Mouse (Mus musculus): Measurements from ENCODE around the gene Gss.
A peak's percentile ranks its signal among the peaks of the same experiment; 100 is the strongest.

Gene Gss

GRCm38 (mm10) chr2:155592137-155592853, at the start of gene Gss:
TSS of gene Gss (minus strand) at chr2:155592810.
- peak; percentile 98 for DNase-seq

- DNase-seq = peak; percentile 73 to 76
These were observed 49.2 kb upstream of the Gss start for GRCm38 (mm10) chr2:155641540-155642472.

GRCm38 (mm10) chr2:155640656-155641055, 48.0 kb upstream of the Gss start:
- DNase-seq = no peak

GRCm38 (mm10) chr2:155637411-155637810, 44.8 kb upstream of the Gss start:
- peak in 1 of 2 experiments; percentile 22 for DNase-seq

GRCm38 (mm10) chr2:155636881-155637280, 44.3 kb upstream of the Gss start:
- DNase-seq = no peak

- no peak for DNase-seq
These were observed 43.4 kb upstream of the Gss start for GRCm38 (mm10) chr2:155635961-155636360.

- no peak for DNase-seq
These were observed 42.0 kb upstream of the Gss start for GRCm38 (mm10) chr2:155634562-155634961.

- no peak for DNase-seq
These were observed 41.1 kb upstream of the Gss start for GRCm38 (mm10) chr2:155633731-155634130.

- DNase-seq = no peak
These were observed 40.5 kb upstream of the Gss start for GRCm38 (mm10) chr2:155633121-155633520.

- DNase-seq = no peak
These were observed 39.7 kb upstream of the Gss start for GRCm38 (mm10) chr2:155632138-155632936.

- DNase-seq = no peak
These were observed 38.2 kb upstream of the Gss start for GRCm38 (mm10) chr2:155630590-155631416.

- DNase-seq = no peak
These were observed 37.5 kb upstream of the Gss start for GRCm38 (mm10) chr2:155630153-155630552.

- DNase-seq = no peak
These were observed 36.6 kb upstream of the Gss start for GRCm38 (mm10) chr2:155629231-155629661.

- DNase-seq = no peak
These were observed 35.9 kb upstream of the Gss start for GRCm38 (mm10) chr2:155628519-155628918.

GRCm38 (mm10) chr2:155628112-155628511, 35.5 kb upstream of the Gss start:
- DNase-seq = no peak

- DNase-seq = peak; percentile 45 to 70
These were observed 34.6 kb upstream of the Gss start for GRCm38 (mm10) chr2:155627030-155627738.

GRCm38 (mm10) chr2:155626277-155626676, 33.7 kb upstream of the Gss start:
- no peak for DNase-seq

GRCm38 (mm10) chr2:155624730-155625129, 32.1 kb upstream of the Gss start:
- peak in 1 of 2 experiments; percentile 24 for DNase-seq

GRCm38 (mm10) chr2:155623996-155624395, 31.4 kb upstream of the Gss start:
- DNase-seq = no peak

- no peak for DNase-seq
These were observed 30.0 kb upstream of the Gss start for GRCm38 (mm10) chr2:155622606-155623005.

GRCm38 (mm10) chr2:155619817-155620216, 27.2 kb upstream of the Gss start:
- DNase-seq = peak; percentile 80 to 90
